Mouse (Mus musculus): ENCODE measurements around the gene Crisp2. TPM values are rescaled to one million over a fixed set of nuclear protein-coding genes. Genes with fewer than 3 reads are reported as not detected.
A peak's percentile ranks its signal among the peaks of the same experiment; 100 is the strongest.
"Not testable (repeated sequence)": the region's sequence is repeated elsewhere in the genome, so short reads cannot be mapped to it uniquely, and the experiment has no call there.

Gene Crisp2
- polyA plus RNA-seq, 1 experiment = not detected

- Histone ChIP-seq H3K4me3 (ENCODE audit: low read depth, low read length) (no peak overlapping the region), H3K27me3 (ENCODE audit: control insufficient read depth, insufficient read depth, low read length) (no peaks in the 10 kb centered on the region), H3K36me3 (ENCODE audit: control insufficient read depth, insufficient read depth, low read length) (no peaks in the 10 kb centered on the region), H3K4me1 (ENCODE audit: control insufficient read depth, insufficient read depth, insufficient read length, low read length) (no peaks in the 10 kb centered on the region), H3K27ac (ENCODE audit: insufficient read depth, low read depth, low read length) (no peak overlapping the region)
- TF ChIP-seq CTCF (IDR thresholded peaks at IDR 0.05; ENCODE audit: extremely low read depth, insufficient read length, insufficient replicate concordance, low read depth, low read length) = peak; percentile 27; the same call in 1 of the 2 replicates
- no peak for TF ChIP-seq POLR2A (IDR thresholded peaks at IDR 0.05; ENCODE audit: low read depth, low read length)
- 48% methylated on average over 20 of the region's 20 CpGs for WGBS
Observed at GRCm38 (mm10) chr17:40793921-40794854, 12.6 kb downstream of the Crisp2 start.

- no peaks in the 10 kb centered on the region for H3K36me3 ChIP-seq (ENCODE audit: control insufficient read depth, insufficient read depth, low read length)
- H3K27ac ChIP-seq (ENCODE audit: insufficient read depth, low read depth, low read length) = no peak overlapping the region
- no peak for TF ChIP-seq POLR2A (IDR thresholded peaks at IDR 0.05; ENCODE audit: low read depth, low read length)
- TF ChIP-seq CTCF (IDR thresholded peaks at IDR 0.05; ENCODE audit: extremely low read depth, insufficient read length, insufficient replicate concordance, low read depth, low read length) = no peak
- no peak overlapping the region for H3K4me3 ChIP-seq (ENCODE audit: low read depth, low read length)
- H3K27me3 ChIP-seq (ENCODE audit: control insufficient read depth, insufficient read depth, low read length) = no peaks in the 10 kb centered on the region
- H3K4me1 ChIP-seq (ENCODE audit: control insufficient read depth, insufficient read depth, insufficient read length, low read length) = no peaks in the 10 kb centered on the region
Observed at GRCm38 (mm10) chr17:40789877-40790276, 16.9 kb downstream of the Crisp2 start.

DNA sequence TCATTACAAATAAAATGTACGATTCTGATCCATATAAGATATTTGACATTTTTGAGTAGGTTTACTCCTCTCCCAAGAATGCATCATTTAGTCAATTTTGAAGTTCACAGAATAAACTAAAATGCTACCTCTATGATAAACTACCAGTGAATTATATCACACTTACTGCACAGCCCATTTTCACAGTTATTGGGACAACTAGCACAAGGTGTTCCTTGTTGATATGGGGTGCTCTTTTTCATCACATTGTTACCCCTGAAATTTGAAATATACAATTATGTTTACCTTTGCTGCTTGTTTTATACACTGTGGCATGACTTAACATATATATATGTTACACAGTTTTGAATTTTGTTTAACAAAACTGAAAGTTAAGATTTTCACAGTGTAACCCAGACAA, 39.7 kb downstream of the Crisp2 start:
- Histone ChIP-seq H3K27me3 (ENCODE audit: control insufficient read depth, insufficient read depth, low read length) (no peaks in the 10 kb centered on the region), H3K4me3 (ENCODE audit: low read depth, low read length) (no peak overlapping the region), H3K4me1 (ENCODE audit: control insufficient read depth, insufficient read depth, insufficient read length, low read length) (no peaks in the 10 kb centered on the region), H3K36me3 (ENCODE audit: control insufficient read depth, insufficient read depth, low read length) (no peaks in the 10 kb centered on the region), H3K27ac (ENCODE audit: insufficient read depth, low read depth, low read length) (no peak overlapping the region)
- 79% methylated on average over 1 of the region's 1 CpGs for WGBS
- no peak for TF ChIP-seq CTCF (IDR thresholded peaks at IDR 0.05; ENCODE audit: extremely low read depth, insufficient read length, insufficient replicate concordance, low read depth, low read length)

DNA sequence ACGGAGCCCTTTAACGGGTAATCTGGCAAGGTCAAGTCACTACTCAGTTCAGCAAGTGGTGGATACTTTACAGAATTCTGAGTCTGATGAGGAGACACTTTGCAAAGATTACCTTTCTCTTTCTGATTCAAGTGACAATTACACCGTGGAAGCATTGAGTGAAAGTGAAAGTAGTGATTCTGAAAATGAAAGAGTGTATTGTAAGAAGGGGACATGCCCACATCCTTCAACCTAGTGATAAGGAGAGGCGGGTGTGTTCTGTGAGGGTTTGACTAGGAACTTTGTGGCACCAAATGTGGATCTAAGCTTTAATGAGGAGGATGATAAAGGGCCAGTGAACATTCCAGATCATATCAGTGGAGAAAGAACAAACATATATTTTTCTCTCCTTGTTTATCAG, 43.1 kb downstream of the Crisp2 start:
- TF ChIP-seq CTCF (IDR thresholded peaks at IDR 0.05; ENCODE audit: extremely low read depth, insufficient read length, insufficient replicate concordance, low read depth, low read length) = no peak
- TF ChIP-seq POLR2A (IDR thresholded peaks at IDR 0.05; ENCODE audit: low read depth, low read length) = no peak
- Histone ChIP-seq H3K27me3 (ENCODE audit: control insufficient read depth, insufficient read depth, low read length) (no peaks in the 10 kb centered on the region), H3K36me3 (ENCODE audit: control insufficient read depth, insufficient read depth, low read length) (no peaks in the 10 kb centered on the region), H3K4me1 (ENCODE audit: control insufficient read depth, insufficient read depth, insufficient read length, low read length) (no peaks in the 10 kb centered on the region), H3K4me3 (ENCODE audit: low read depth, low read length) (no peak overlapping the region), H3K27ac (ENCODE audit: insufficient read depth, low read depth, low read length) (no peak overlapping the region)
- 47% methylated on average over 4 of the region's 4 CpGs for WGBS

- Histone ChIP-seq H3K27me3 (ENCODE audit: control insufficient read depth, insufficient read depth, low read length) (no peaks in the 10 kb centered on the region), H3K4me1 (ENCODE audit: control insufficient read depth, insufficient read depth, insufficient read length, low read length) (no peaks in the 10 kb centered on the region), H3K4me3 (ENCODE audit: low read depth, low read length) (no peak overlapping the region), H3K36me3 (ENCODE audit: control insufficient read depth, insufficient read depth, low read length) (no peaks in the 10 kb centered on the region), H3K27ac (ENCODE audit: insufficient read depth, low read depth, low read length) (no peak overlapping the region)
- TF ChIP-seq POLR2A (IDR thresholded peaks at IDR 0.05; ENCODE audit: low read depth, low read length) (no peak), CTCF (IDR thresholded peaks at IDR 0.05; ENCODE audit: extremely low read depth, insufficient read length, insufficient replicate concordance, low read depth, low read length) (no peak)
- 41% methylated on average over 4 of the region's 4 CpGs for WGBS
Observed at GRCm38 (mm10) chr17:40731724-40732123, 75.1 kb downstream of the Crisp2 start.

GRCm38 (mm10) chr17:40731296-40731695, 75.5 kb downstream of the Crisp2 start:
- WGBS = 71% methylated on average over 2 of the region's 2 CpGs
- TF ChIP-seq POLR2A (IDR thresholded peaks at IDR 0.05; ENCODE audit: low read depth, low read length) (no peak), CTCF (IDR thresholded peaks at IDR 0.05; ENCODE audit: extremely low read depth, insufficient read length, insufficient replicate concordance, low read depth, low read length) (no peak)
- H3K4me1 ChIP-seq (ENCODE audit: control insufficient read depth, insufficient read depth, insufficient read length, low read length) = no peaks in the 10 kb centered on the region
- H3K27me3 ChIP-seq (ENCODE audit: control insufficient read depth, insufficient read depth, low read length) = no peaks in the 10 kb centered on the region
- H3K36me3 ChIP-seq (ENCODE audit: control insufficient read depth, insufficient read depth, low read length) = no peaks in the 10 kb centered on the region
- H3K27ac ChIP-seq (ENCODE audit: insufficient read depth, low read depth, low read length) = no peak overlapping the region
- no peak overlapping the region for H3K4me3 ChIP-seq (ENCODE audit: low read depth, low read length)

DNA sequence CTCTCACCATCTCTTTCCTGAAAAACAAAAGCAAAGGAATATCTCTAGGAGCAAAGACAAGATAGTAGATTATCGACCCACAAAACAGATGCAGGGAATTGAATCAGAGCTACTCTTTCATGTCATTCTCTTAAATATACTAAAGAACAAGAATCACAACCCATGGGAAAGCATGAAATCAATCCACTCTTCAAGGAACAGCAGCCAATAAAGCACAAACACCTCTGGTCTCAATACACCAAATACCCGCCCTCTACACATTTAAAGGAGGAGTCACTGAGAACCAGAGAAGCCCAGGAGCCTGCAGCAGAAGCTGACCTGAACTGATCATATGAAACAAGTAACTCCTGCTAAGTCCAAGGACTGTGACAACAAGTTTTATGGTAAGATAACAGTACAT, 80.0 kb downstream of the Crisp2 start, which contains the start of gene Esp1:
Esp1 (plus strand) TSS at position 301 of the 400 bp plus-strand sequence.
- no peaks in the 10 kb centered on the region for H3K36me3 ChIP-seq (ENCODE audit: control insufficient read depth, insufficient read depth, low read length)
- 77% methylated on average over 2 of the region's 2 CpGs for WGBS
- H3K27me3 ChIP-seq (ENCODE audit: control insufficient read depth, insufficient read depth, low read length) = no peaks in the 10 kb centered on the region
- no peak within 1 kb of the TSS for H3K27ac ChIP-seq (ENCODE audit: insufficient read depth, low read depth, low read length)
- no peak within 1 kb of the TSS for H3K4me3 ChIP-seq (ENCODE audit: low read depth, low read length)
- TF ChIP-seq POLR2A (IDR thresholded peaks at IDR 0.05; ENCODE audit: low read depth, low read length) (no peak), CTCF (IDR thresholded peaks at IDR 0.05; ENCODE audit: extremely low read depth, insufficient read length, insufficient replicate concordance, low read depth, low read length) (no peak)
- H3K4me1 ChIP-seq (ENCODE audit: control insufficient read depth, insufficient read depth, insufficient read length, low read length) = no peaks in the 10 kb centered on the region

GRCm38 (mm10) chr17:40717055-40717454, 89.7 kb downstream of the Crisp2 start:
- not testable (repeated sequence) for H3K27ac ChIP-seq (ENCODE audit: insufficient read depth, low read depth, low read length); H3K4me3 ChIP-seq (ENCODE audit: low read depth, low read length); H3K36me3 ChIP-seq (ENCODE audit: control insufficient read depth, insufficient read depth, low read length)

More at GRCm38 (mm10) chr17:40717055-40717454, 89.7 kb downstream of the Crisp2 start:
- H3K4me1 ChIP-seq (ENCODE audit: control insufficient read depth, insufficient read depth, insufficient read length, low read length); H3K27me3 ChIP-seq (ENCODE audit: control insufficient read depth, insufficient read depth, low read length): not testable (repeated sequence)
